Mouse (Mus musculus): ENCODE measurements around the gene Uap1.

The Uap1 gene

GRCm38 (mm10) chr1:170174814-170175332 lies at the start of gene Uap1:
TSS of gene Uap1 (minus strand) at chr1:170174957.
- DNase-seq (ENCODE audit: low spot score) = peak; percentile 89

GRCm38 (mm10) chr1:170223276-170223675 lies 48.5 kb upstream of the Uap1 start:
- no peak for DNase-seq (ENCODE audit: low spot score)

- DNase-seq (ENCODE audit: low spot score) = no peak
Observed at GRCm38 (mm10) chr1:170220351-170220750, 45.6 kb upstream of the Uap1 start.

GRCm38 (mm10) chr1:170218091-170218884 lies 43.5 kb upstream of the Uap1 start:
- no peak for DNase-seq (ENCODE audit: low spot score)

- no peak for DNase-seq (ENCODE audit: low spot score)
Observed at GRCm38 (mm10) chr1:170215590-170215989, 40.8 kb upstream of the Uap1 start.

- DNase-seq (ENCODE audit: low spot score) = peak; percentile 75
Observed at GRCm38 (mm10) chr1:170214757-170215522, 40.2 kb upstream of the Uap1 start, which contains the start of gene Uhmk1. TSS of gene Uhmk1 (minus strand) at chr1:170215397.

- no peak for DNase-seq (ENCODE audit: low spot score)
Observed at GRCm38 (mm10) chr1:170214383-170214756, 39.6 kb upstream of the Uap1 start.

GRCm38 (mm10) chr1:170213181-170213879 lies 38.6 kb upstream of the Uap1 start:
- DNase-seq (ENCODE audit: low spot score) = no peak

- no peak for DNase-seq (ENCODE audit: low spot score)
Observed at GRCm38 (mm10) chr1:170206395-170206794, 31.6 kb upstream of the Uap1 start.

GRCm38 (mm10) chr1:170200379-170200778 lies 25.6 kb upstream of the Uap1 start:
- DNase-seq (ENCODE audit: low spot score) = no peak

- no peak for DNase-seq (ENCODE audit: low spot score)
Observed at GRCm38 (mm10) chr1:170196211-170196610, 21.5 kb upstream of the Uap1 start.

GRCm38 (mm10) chr1:170191925-170192324 lies 17.2 kb upstream of the Uap1 start:
- no peak for DNase-seq (ENCODE audit: low spot score)

GRCm38 (mm10) chr1:170190225-170190624 lies 15.5 kb upstream of the Uap1 start:
- no peak for DNase-seq (ENCODE audit: low spot score)

GRCm38 (mm10) chr1:170188601-170189000 lies 13.8 kb upstream of the Uap1 start:
- peak; percentile 4 for DNase-seq (ENCODE audit: low spot score)

GRCm38 (mm10) chr1:170186531-170186930 lies 11.8 kb upstream of the Uap1 start:
- DNase-seq (ENCODE audit: low spot score) = no peak

- DNase-seq (ENCODE audit: low spot score) = no peak
Observed at GRCm38 (mm10) chr1:170185137-170185536, 10.4 kb upstream of the Uap1 start.

GRCm38 (mm10) chr1:170182706-170183105 lies 7.9 kb upstream of the Uap1 start:
- no peak for DNase-seq (ENCODE audit: low spot score)

- DNase-seq (ENCODE audit: low spot score) = no peak
Observed at GRCm38 (mm10) chr1:170176661-170177239, 2.0 kb upstream of the Uap1 start.

GRCm38 (mm10) chr1:170175848-170176247 lies 1.1 kb upstream of the Uap1 start:
- no peak for DNase-seq (ENCODE audit: low spot score)

GRCm38 (mm10) chr1:170173991-170174813 lies 555 bp downstream of the Uap1 start:
- DNase-seq (ENCODE audit: low spot score) = peak; percentile 24

GRCm38 (mm10) chr1:170167781-170168180 lies 7.0 kb downstream of the Uap1 start:
- no peak for DNase-seq (ENCODE audit: low spot score)

Measured in ovary, postnatal 10 days (tissue).